Mouse (Mus musculus) limb, embryonic 10.5 days (tissue): ENCODE data around the gene Alkbh5. TPM values are rescaled to one million over a fixed set of nuclear protein-coding genes. Genes with fewer than 3 reads are reported as not detected.
"Not testable (repeated sequence)": the region's sequence is repeated elsewhere in the genome, so short reads cannot be mapped to it uniquely, and the experiment has no call there.

Experiments used
- DNase-seq: peaks from one replicate; pipeline ENCODE4 v3.0.0-alpha.2; 2017; ENCODE audit warnings: low spot score
- H3K27ac ChIP-seq: fragments of 300-500 bp; sonication (generic); 2 replicates; pipeline ENCODE4 v1.5.1; 2016; ENCODE audit warnings: mild to moderate bottlenecking
- H3K27me3 ChIP-seq: fragments of 300-500 bp; sonication (generic); 2 replicates; pipeline ENCODE4 v1.6.1; 2016; ENCODE audit warnings: low read depth, mild to moderate bottlenecking; ENCODE audit not compliant: poor library complexity, severe bottlenecking
- H3K36me3 ChIP-seq: fragments of 300-500 bp; sonication (generic); 2 replicates; pipeline ENCODE4 v1.6.1; 2016; ENCODE audit warnings: mild to moderate bottlenecking, moderate library complexity
- H3K4me1 ChIP-seq: fragments of 300-500 bp; sonication (generic); 2 replicates; pipeline ENCODE4 v1.6.1; 2016
- H3K4me3 ChIP-seq: fragments of 300-500 bp; sonication (generic); 2 replicates; pipeline ENCODE4 v1.5.1; 2016; ENCODE audit warnings: mild to moderate bottlenecking, moderate library complexity
- H3K9me3 ChIP-seq: fragments of 300-500 bp; sonication (generic); replicated peaks from 2 replicates; pipeline ENCODE4 v1.6.1; 2016; ENCODE audit warnings: mild to moderate bottlenecking
- WGBS: fragments of 180-500 bp; shearing (Covaris S2); methylation state at CpG from one replicate; pipeline ENCODE4 v1.1.7; 2016; 5-methylcytosine and 5-hydroxymethylcytosine counted together
- polyA plus RNA-seq: library from polyadenylated mRNA; unstranded; fragments of >200 nt; fragmentation: Nextera tagmentation; extraction: Ambion mirVana; gene quantifications from 2 replicates; pipeline ENCODE4 v1.2.1, GENCODE M21; 2016

The Alkbh5 gene
- polyA plus RNA-seq, 1 experiment from 2014 or later, result 34.7 TPM

DNA sequence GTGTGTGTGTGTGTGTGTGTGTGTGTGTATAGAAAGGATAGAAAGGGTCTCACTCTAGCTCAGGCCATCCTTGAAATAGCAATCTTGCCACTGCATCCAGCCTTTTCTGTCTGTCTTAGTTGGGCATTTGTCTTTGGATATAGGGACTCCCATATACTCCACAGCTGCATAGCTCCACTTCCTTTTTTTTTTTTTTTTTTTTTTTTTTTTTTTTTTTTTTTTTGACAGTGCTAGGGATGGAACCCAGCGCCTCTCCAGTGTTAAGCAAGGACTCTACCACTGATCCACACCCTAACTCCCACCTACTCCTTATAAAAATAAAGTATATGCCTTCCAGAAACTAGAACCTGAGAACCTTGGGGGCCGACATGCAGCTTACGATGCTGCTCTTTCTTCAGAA lies 21.5 kb downstream of the Alkbh5 start:
- Histone ChIP-seq H3K4me3 (no peak overlapping the region), H3K9me3 (no peaks in the 10 kb centered on the region), H3K27me3 (no peaks in the 10 kb centered on the region), H3K36me3 (peaks cover 76% of the 10 kb centered on the region), H3K4me1 (no peaks in the 10 kb centered on the region), H3K27ac (no peak overlapping the region)
- DNase-seq, result no peak
- WGBS, result 88% methylated on average over 3 of the region's 3 CpGs

GRCm38 (mm10) chr11:60559342-60559741 lies 23.2 kb downstream of the Alkbh5 start:
- peaks cover 59% of the 10 kb centered on the region for H3K36me3 ChIP-seq

DNA sequence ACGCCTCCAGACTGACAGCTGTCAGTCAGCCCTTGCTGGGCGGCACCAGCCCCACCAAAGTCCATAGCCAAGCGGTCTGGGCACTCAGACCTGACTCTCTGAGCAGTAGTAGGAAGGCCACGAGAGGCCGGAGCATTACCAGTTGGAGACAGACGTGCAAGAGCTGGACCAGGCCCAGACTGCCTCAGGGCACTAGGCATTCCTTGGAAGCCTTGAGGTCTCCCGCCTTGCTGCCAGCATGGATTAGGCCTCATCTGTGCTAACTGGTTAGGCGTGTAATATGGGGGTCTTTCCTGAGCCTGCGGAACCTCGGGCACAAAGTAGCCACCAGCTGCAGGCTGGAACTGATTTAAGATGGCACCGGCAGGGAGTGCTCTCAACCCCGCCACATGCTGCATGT lies 37.8 kb downstream of the Alkbh5 start:
- H3K4me3 ChIP-seq, H3K36me3 ChIP-seq, H3K9me3 ChIP-seq, DNase-seq, H3K27ac ChIP-seq, H3K27me3 ChIP-seq, H3K4me1 ChIP-seq: not testable (repeated sequence)
- WGBS, result 83% methylated on average over 12 of the region's 12 CpGs

More at GRCm38 (mm10) chr11:60559342-60559741, 23.2 kb downstream of the Alkbh5 start:
- WGBS, result 28% methylated on average over 3 of the region's 3 CpGs
- H3K4me3 ChIP-seq, result no peak overlapping the region
- no peak overlapping the region for H3K27ac ChIP-seq
- H3K4me1 ChIP-seq, result no peaks in the 10 kb centered on the region
- H3K27me3 ChIP-seq, result no peaks in the 10 kb centered on the region
- H3K9me3 ChIP-seq, result no peaks in the 10 kb centered on the region
- DNase-seq, result peak; percentile 69

Other genes with a start within 250 kb of the Alkbh5 start
- gene Tom1l2, start 183.5 kb upstream of the Alkbh5 start, polyA plus RNA-seq, result 12.6 and 18.9 TPM in 2 replicates
- 1.0 and 1.1 TPM in 2 replicates for gene Drc3, start 183.1 kb upstream of the Alkbh5 start, polyA plus RNA-seq
- 25.7 and 26.1 TPM in 2 replicates for gene Gid4, start 119.2 kb upstream of the Alkbh5 start, polyA plus RNA-seq
- gene Atpaf2, start 117.9 kb upstream of the Alkbh5 start, polyA plus RNA-seq, result 67.1 and 67.7 TPM in 2 replicates
- gene Drg2, start 81.8 kb upstream of the Alkbh5 start, polyA plus RNA-seq, result 151 and 153 TPM in 2 replicates
- gene Myo15, start 67.0 kb upstream of the Alkbh5 start, polyA plus RNA-seq, result 0.10 and 0.11 TPM in 2 replicates
- gene Llgl1, start 163.3 kb downstream of the Alkbh5 start, polyA plus RNA-seq, result 120 and 137 TPM in 2 replicates
- 71.1 and 77.7 TPM in 2 replicates for gene Flii, start 190.9 kb downstream of the Alkbh5 start, polyA plus RNA-seq
- 15.2 and 18.2 TPM in 2 replicates for gene Mief2, start 192.0 kb downstream of the Alkbh5 start, polyA plus RNA-seq
- 30.2 TPM in 2 replicates for gene Top3a, start 241.0 kb downstream of the Alkbh5 start, polyA plus RNA-seq
- gene Smcr8, start 241.1 kb downstream of the Alkbh5 start, polyA plus RNA-seq, result 8.2 and 9.3 TPM in 2 replicates